Mouse (Mus musculus) intestine, embryonic 14.5 days (tissue): ENCODE data around the gene Hsd3b4. TPM values are rescaled to one million over a fixed set of nuclear protein-coding genes. Genes with fewer than 3 reads are reported as not detected.

Experiments used
- polyA plus RNA-seq: library from polyadenylated mRNA; unstranded; fragments of >200 nt; fragmentation: Nextera tagmentation; extraction: Ambion mirVana; gene quantifications from 2 replicates; pipeline ENCODE4 v1.2.1, GENCODE M21; 2014

Hsd3b4 gene
- polyA plus RNA-seq, 1 experiment from 2014 or later: not detected

Other genes with a start within 250 kb of the Hsd3b4 start
- gene Hmgcs2, start 230.1 kb downstream of the Hsd3b4 start, polyA plus RNA-seq: 23.1 and 32.1 TPM in 2 replicates
- 290 and 310 TPM in 2 replicates for gene Phgdh, start 170.5 kb downstream of the Hsd3b4 start, polyA plus RNA-seq
- gene Zfp697, start 128.1 kb downstream of the Hsd3b4 start, polyA plus RNA-seq: 9.9 and 11.5 TPM in 2 replicates
- gene Gm4450, start 53.4 kb downstream of the Hsd3b4 start, polyA plus RNA-seq: not detected in 2 replicates
- gene Gm10681, start 78.3 kb upstream of the Hsd3b4 start, polyA plus RNA-seq: not detected in 2 replicates
- gene Hsd3b5, start 119.7 kb upstream of the Hsd3b4 start, polyA plus RNA-seq: not detected in 2 replicates
- gene Hsd3b2, start 214.0 kb upstream of the Hsd3b4 start, polyA plus RNA-seq: 0.07 and 0.18 TPM in 2 replicates